11 mouse cellular contexts compared by ENCODE assay signal in genomic region chr6:128736100-128736499, GRCm38 (mm10). TPM values are rescaled to one million over a fixed set of nuclear protein-coding genes. Genes with fewer than 3 reads are reported as not detected.
DNase-seq lines count a peak whose midpoint lies in the region; TF ChIP-seq lines count a peak whose summit lies in the region.
"Had no signal": no experiment of that assay in that cellular context is flagged by ENCODE, and none has a peak within 500 bp of the region (broad histone marks: within the 10 kb centered on the region; RNA-seq: fewer than 3 reads in every experiment).

No protein-coding gene starts in this region.

- intact Hi-C loops in heart, postnatal 10 days (cut with DNase I), result no loop called here

- H3K4me3 ChIP-seq in heart, embryonic 10.5 days, result no peak overlapping the region
- no peak overlapping the region for H3K4me3 ChIP-seq in bone marrow, adult 2 months (replicated peaks; ENCODE audit: control insufficient read depth, low read depth, low read length)
- H3K4me3 ChIP-seq: megakaryocyte, embryonic 14.5 days had no signal

- no peaks in the 10 kb centered on the region for H3K4me1 ChIP-seq in heart, embryonic 10.5 days
- peaks cover 1% of the 10 kb centered on the region; the same call in 1 of the 2 replicates for H3K4me1 ChIP-seq in bone marrow, adult 2 months (ENCODE audit: control insufficient read depth, insufficient read depth, low read length)

- TF ChIP-seq CTCF in bone marrow, adult 2 months (IDR thresholded peaks at IDR 0.05; ENCODE audit: control insufficient read depth, insufficient read depth, low read length), result peak; percentile 55; the same call in 1 of the 2 replicates

- H3K27ac ChIP-seq in heart, embryonic 10.5 days, result no peak overlapping the region
- H3K27ac ChIP-seq in bone marrow, adult 2 months (ENCODE audit: control insufficient read depth, insufficient read depth, low read depth, low read length, poor library complexity), result no peak overlapping the region

- TF ChIP-seq POLR2A in bone marrow, adult 2 months (IDR thresholded peaks at IDR 0.05; ENCODE audit: borderline replicate concordance, control insufficient read depth, low read depth, low read length), result no peak

- H3K9me3 ChIP-seq in heart, embryonic 10.5 days, result no peaks in the 10 kb centered on the region

- H3K27me3 ChIP-seq in heart, embryonic 10.5 days (ENCODE audit: insufficient read depth, poor library complexity, severe bottlenecking), result no peaks in the 10 kb centered on the region

- H3K36me3 ChIP-seq in heart, embryonic 10.5 days, result no peaks in the 10 kb centered on the region

- peak; percentile 8 to 18 for DNase-seq in heart, postnatal 10 days
- no peak for DNase-seq in heart, embryonic 10.5 days (ENCODE audit: low spot score)
- DNase-seq in CD4-positive helper T cell, adult 2 months (ENCODE audit: low read depth, low spot score), result peak; percentile 27
- peak; percentile 34 for DNase-seq in lung, postnatal 14 days
- DNase-seq in right cerebral cortex, postnatal 4 days, result no peak
- no peak for DNase-seq in right cerebral cortex, postnatal 36 days (ENCODE audit: low spot score in 2 of 2)
- no peak for DNase-seq in right cerebral cortex, postnatal 10 days (ENCODE audit: low spot score in 2 of 2)

RNA-seq across cellular contexts. Expression of gene Klrb1, which starts 13.2 kb away (rescaled TPM):
- total RNA-seq in heart, postnatal 10 days (2021), result not detected
- polyA plus RNA-seq in heart, embryonic 10.5 days (2016; fragmentation: Nextera tagmentation; extraction: Ambion mirVana), result not detected in 2 replicates
- 1.3 TPM in 1 of 2 replicates, not detected in the other for polyA plus RNA-seq in bone marrow, adult 2 months (2011; ENCODE audit: insufficient read depth, insufficient read length, low replicate concordance, missing spikeins)
- total RNA-seq: adrenal gland, adult 18-20 months had no signal
- polyA plus RNA-seq: heart, embryonic 14.5 days had no signal

RNA-seq across cellular contexts. Expression of gene Klrb1c, which starts 52.9 kb away (rescaled TPM):
- not detected for total RNA-seq in heart, postnatal 10 days (2021)
- polyA plus RNA-seq in heart, embryonic 10.5 days (2016; fragmentation: Nextera tagmentation; extraction: Ambion mirVana), result 0.08 TPM in 1 of 2 replicates, not detected in the other
- 0.77 and 6.6 TPM in 2 replicates for polyA plus RNA-seq in bone marrow, adult 2 months (2011; ENCODE audit: insufficient read depth, insufficient read length, low replicate concordance, missing spikeins)
- polyA plus RNA-seq: heart, embryonic 14.5 days had no signal

Comparison
In these comparisons a context has a peak if more than half of its experiments do, and no peak if none do; other contexts are left out.
1. DNase-seq: peak in heart, postnatal 10 days (2 of 2), CD4-positive helper T cell, adult 2 months (single experiment) and lung, postnatal 14 days (single experiment); none in heart, embryonic 10.5 days (single experiment), right cerebral cortex, postnatal 4 days (single experiment), right cerebral cortex, postnatal 36 days (0 of 2) and right cerebral cortex, postnatal 10 days (0 of 2).